Mouse (Mus musculus) midbrain, embryonic 16.5 days (tissue): ENCODE results near the gene Gm33543. TPM values are rescaled to one million over a fixed set of nuclear protein-coding genes. Genes with fewer than 3 reads are reported as not detected.

Experiments
- ATAC-seq: fragments of 200-750 bp; cut with Nextera tagmentation; 2 replicates; pipeline ENCODE4 v1.8.0; 2017; ENCODE audit warnings: moderate TSS enrichment
- H3K27ac ChIP-seq: fragments of 300-500 bp; sonication (generic); 2 replicates; pipeline ENCODE4 v1.5.1; 2014; ENCODE audit warnings: mild to moderate bottlenecking, low read length, mixed read lengths
- H3K27me3 ChIP-seq: fragments of 300-500 bp; sonication (generic); 2 replicates; pipeline ENCODE4 v1.6.1; 2014; ENCODE audit warnings: low read depth, low read length, mixed read lengths; ENCODE audit not compliant: control insufficient read depth, insufficient read depth
- H3K36me3 ChIP-seq: fragments of 300-500 bp; sonication (generic); 2 replicates; pipeline ENCODE4 v1.6.1; 2014; ENCODE audit warnings: mild to moderate bottlenecking, low read length, moderate library complexity, mixed read lengths; ENCODE audit not compliant: control insufficient read depth, insufficient read depth
- H3K4me1 ChIP-seq: fragments of 300-500 bp; sonication (generic); 2 replicates; pipeline ENCODE4 v1.6.1; 2014; ENCODE audit warnings: mild to moderate bottlenecking, low read length, mixed read lengths; ENCODE audit not compliant: control insufficient read depth, insufficient read depth
- H3K4me2 ChIP-seq: fragments of 300-500 bp; sonication (generic); 2 replicates; pipeline ENCODE4 v1.6.1; 2014; ENCODE audit warnings: mild to moderate bottlenecking, low read length, mixed read lengths
- H3K4me3 ChIP-seq: fragments of 300-500 bp; sonication (generic); 2 replicates; pipeline ENCODE4 v1.5.1; 2014; ENCODE audit warnings: low read depth, mild to moderate bottlenecking, low read length, moderate library complexity, mixed read lengths
- H3K9ac ChIP-seq: fragments of 300-500 bp; sonication (generic); 2 replicates; pipeline ENCODE4 v1.6.1; 2014; ENCODE audit warnings: low read depth, low read length, mixed read lengths
- H3K9me3 ChIP-seq: fragments of 300-500 bp; sonication (generic); replicated peaks from 2 replicates; pipeline ENCODE4 v1.6.1; 2014; ENCODE audit warnings: mild to moderate bottlenecking, low read length, mixed read lengths; ENCODE audit not compliant: control insufficient read depth, poor library complexity, severe bottlenecking
- WGBS: fragments of 180-500 bp; shearing (Covaris S2); extraction: QIAGEN DNeasy Blood & Tissue Kit; methylation state at CpG from one replicate; pipeline ENCODE4 v1.1.7; 2014; 5-methylcytosine and 5-hydroxymethylcytosine counted together
- polyA plus RNA-seq: library from polyadenylated mRNA; unstranded; fragments of >200 nt; fragmentation: Nextera tagmentation; extraction: Ambion mirVana; gene quantifications from 2 replicates; pipeline ENCODE4 v1.2.1, GENCODE M21; 2015

The Gm33543 gene
- polyA plus RNA-seq, 1 experiment from 2014 or later = 0.13 TPM

DNA sequence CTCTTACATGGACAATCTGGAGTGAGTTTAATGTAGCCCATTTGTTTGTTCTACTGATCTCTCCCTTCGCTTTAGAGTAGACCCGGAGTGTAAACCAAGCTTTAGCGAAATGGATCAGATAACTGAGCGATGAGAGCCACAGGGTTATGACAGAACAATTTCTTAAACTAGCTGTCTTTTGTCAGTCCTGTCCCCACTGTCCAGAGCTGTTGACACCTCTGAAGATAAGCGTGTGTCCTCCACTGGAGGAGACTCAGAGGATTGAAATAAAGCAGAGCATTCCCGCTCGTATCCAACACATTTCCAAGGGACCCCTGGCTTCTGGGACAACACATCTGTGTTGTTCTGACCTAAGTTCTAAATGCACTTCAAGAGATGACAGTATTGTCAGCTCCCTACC is 67.9 kb downstream of the Gm33543 start:
- no peaks in the 10 kb centered on the region for H3K4me1 ChIP-seq
- no peak overlapping the region for H3K4me3 ChIP-seq
- H3K4me2 ChIP-seq = no peak overlapping the region
- no peaks in the 10 kb centered on the region for H3K27me3 ChIP-seq
- no peaks in the 10 kb centered on the region for H3K36me3 ChIP-seq
- no peak overlapping the region for H3K27ac ChIP-seq
- WGBS = 91% methylated on average over 7 of the region's 7 CpGs
- H3K9me3 ChIP-seq = no peaks in the 10 kb centered on the region
- ATAC-seq = no peak
- no peak overlapping the region for H3K9ac ChIP-seq

DNA sequence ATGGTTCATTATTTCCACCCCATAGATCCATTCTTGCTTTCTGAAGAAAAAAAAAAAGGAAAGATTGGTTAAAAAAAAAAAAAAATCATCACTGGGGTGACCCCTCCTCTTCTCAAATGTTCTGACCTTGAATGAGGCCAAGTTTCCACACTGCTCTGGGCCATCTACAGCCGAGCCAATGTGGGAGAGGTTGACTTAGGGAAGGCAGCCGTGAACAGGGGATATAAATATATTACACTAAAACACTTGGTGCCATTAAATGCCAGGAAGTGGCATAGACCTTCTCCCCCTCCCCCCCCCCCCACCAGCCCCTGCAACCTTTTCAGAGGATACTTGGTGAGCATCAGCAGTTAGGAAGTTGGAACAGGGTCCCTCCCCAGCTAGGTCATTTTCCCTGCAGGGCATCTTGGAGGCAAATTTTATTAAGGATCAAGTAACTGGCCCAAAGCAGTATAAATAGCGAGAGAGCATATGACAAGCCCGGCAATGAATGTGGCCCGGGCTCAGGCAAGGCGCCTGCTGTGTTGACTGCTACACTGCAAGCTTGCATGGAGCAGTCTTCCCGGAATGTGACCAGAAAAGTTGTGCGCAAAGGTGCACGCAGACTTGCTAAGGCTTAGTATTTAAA is 68.6 kb downstream of the Gm33543 start:
- 76% methylated on average over 9 of the region's 9 CpGs for WGBS
- H3K4me3 ChIP-seq = no peak overlapping the region
- no peak overlapping the region for H3K4me2 ChIP-seq
- no peak overlapping the region for H3K27ac ChIP-seq
- no peaks in the 10 kb centered on the region for H3K4me1 ChIP-seq
- H3K9me3 ChIP-seq = no peaks in the 10 kb centered on the region
- no peaks in the 10 kb centered on the region for H3K36me3 ChIP-seq
- H3K27me3 ChIP-seq = no peaks in the 10 kb centered on the region
- no peak overlapping the region for H3K9ac ChIP-seq
- ATAC-seq = no peak

Other genes starting within 250 kb of the Gm33543 start
- not detected in 2 replicates for gene Anapc15-ps, start 169.5 kb downstream of the Gm33543 start, polyA plus RNA-seq
- 21.0 and 25.1 TPM in 2 replicates for gene Eea1, start 97.7 kb upstream of the Gm33543 start, polyA plus RNA-seq